In genomic region chr3:95881979-95882815, GRCm38 (mm10) we compare ENCODE assay signal across 8 mouse cellular contexts. TPM values are rescaled to one million over a fixed set of nuclear protein-coding genes. Genes with fewer than 3 reads are reported as not detected.
DNase-seq lines count a peak whose midpoint lies in the region; ATAC-seq lines count a peak whose summit lies in the region.

TSS of gene Ciart (minus strand) at chr3:95882251.

- H3K27me3 ChIP-seq in intestine, embryonic 15.5 days (replicated peaks), result no peaks in the 10 kb centered on the region

- ATAC-seq in intestine, embryonic 15.5 days, result peak; percentile 98
- peak; percentile 98 for ATAC-seq in megakaryocyte-erythroid progenitor cell, adult 5-6 weeks (replicated peaks; ENCODE audit: low FRiP score, low TSS enrichment, poor library complexity, severe bottlenecking)

- H3K4me1 ChIP-seq in intestine, embryonic 15.5 days (replicated peaks), result peaks cover 13% of the 10 kb centered on the region

- WGBS in intestine, embryonic 15.5 days, result under 1% methylated on average over 66 of the region's 66 CpGs

- peak within 1 kb of the TSS; percentile 59; the same call in 1 of the 2 replicates for H3K27ac ChIP-seq in intestine, embryonic 15.5 days

- DNase-seq in adrenal gland, adult 8-10 months, result peak; percentile 97
- DNase-seq in embryo, embryonic 11.5 days (ENCODE audit: low read depth, low spot score), result peak; percentile 92
- peak; percentile 87 to 91 for DNase-seq in gastrocnemius, postnatal 36 days
- peak; percentile 96 to 99 for DNase-seq in left cerebral cortex, postnatal 14 days (ENCODE audit: low spot score in 2 of 2)
- DNase-seq in right cerebral cortex, postnatal 14 days, result peak; percentile 92
- peak; percentile 88 for DNase-seq in urinary bladder, postnatal 25 days (ENCODE audit: low spot score)

- H3K9me3 ChIP-seq in intestine, embryonic 15.5 days, result no peaks in the 10 kb centered on the region

- H3K4me2 ChIP-seq in intestine, embryonic 15.5 days (replicated peaks), result peak within 1 kb of the TSS; percentile 99

- H3K4me3 ChIP-seq in intestine, embryonic 15.5 days (replicated peaks), result peak within 1 kb of the TSS; percentile 52

- H3K36me3 ChIP-seq in intestine, embryonic 15.5 days, result no peaks in the 10 kb centered on the region

- peak within 1 kb of the TSS; percentile 49 for H3K9ac ChIP-seq in intestine, embryonic 15.5 days

- intact Hi-C loops in gastrocnemius, postnatal 36 days (cut with DNase I), result no loop called here
- intact Hi-C loops in left cerebral cortex, postnatal 14 days (cut with DNase I), result loop anchor here (1.0 to 10.0 kb wide), 2 partner anchors 25 to 173 kb away; partner anchors contain the start of gene Vps45

RNA-seq across cellular contexts. Expression of gene Ciart, which starts in this region (rescaled TPM):
- 10 to 100 TPM in 1 of 4 experiments, 1 to 10 TPM in 3; 3.6 to 12.3 (median 5.9) TPM for total RNA-seq in adrenal gland, adult 8-10 months (2022)
- total RNA-seq in gastrocnemius, postnatal 36 days (2021), result 1 to 10 TPM; 4.4 to 7.9 TPM
- 5.6 and 5.8 TPM in 2 replicates for polyA plus RNA-seq in intestine, embryonic 15.5 days (2015; fragmentation: Nextera tagmentation; extraction: Ambion mirVana)
- 10 to 100 TPM; 17.0 to 20.9 TPM for total RNA-seq in left cerebral cortex, postnatal 14 days (2021)
- total RNA-seq in megakaryocyte-erythroid progenitor cell, adult 5-6 weeks (2014; fragmentation: Nextera tagmentation), result 0.69 and 3.3 TPM in 2 replicates
- total RNA-seq in megakaryocyte-erythroid progenitor cell, adult 5-6 weeks (2017), result 0.66 and 2.8 TPM in 2 replicates

Comparison
In these comparisons a context has a peak if more than half of its experiments do, and no peak if none do; other contexts are left out.
1. Peak in every context shown above with its lines: DNase-seq, ATAC-seq, H3K4me3 ChIP-seq and H3K27ac ChIP-seq.